Mouse (Mus musculus) testis, adult 2 months (tissue): ENCODE results near the gene Uspl1. TPM values are rescaled to one million over a fixed set of nuclear protein-coding genes. Genes with fewer than 3 reads are reported as not detected.

Experiments
- H3K27ac ChIP-seq: fragments of 200-500 bp; 2 replicates; pipeline ENCODE4 v1.5.1; 2012; ENCODE audit warnings: low read depth, low read length; ENCODE audit not compliant: control insufficient read depth, insufficient read depth
- H3K27me3 ChIP-seq: fragments of 200-500 bp; 2 replicates; pipeline ENCODE4 v1.6.1; 2012; ENCODE audit warnings: mild to moderate bottlenecking, low read length, moderate library complexity; ENCODE audit not compliant: control insufficient read depth, insufficient read depth
- H3K36me3 ChIP-seq: fragments of 200-500 bp; 2 replicates; pipeline ENCODE4 v1.6.1; 2012; ENCODE audit warnings: mild to moderate bottlenecking, low read length; ENCODE audit not compliant: control insufficient read depth, insufficient read depth
- H3K4me1 ChIP-seq: fragments of 200-500 bp; 2 replicates; pipeline ENCODE4 v1.6.1; 2012; ENCODE audit warnings: low read length; ENCODE audit not compliant: control insufficient read depth, insufficient read depth
- H3K4me3 ChIP-seq: fragments of 200-500 bp; 2 replicates; pipeline ENCODE4 v1.5.1; 2012; ENCODE audit warnings: low read depth, mild to moderate bottlenecking, low read length, moderate library complexity, mixed read lengths; ENCODE audit not compliant: control insufficient read depth
- CTCF ChIP-seq: fragments of 200-500 bp; IDR thresholded peaks from 2 replicates; pipeline ENCODE4 v1.5.1; 2012; ENCODE audit warnings: low read depth, mild to moderate bottlenecking, inconsistent platforms, low read length, moderate library complexity; ENCODE audit not compliant: control insufficient read depth, insufficient read depth, insufficient replicate concordance
- POLR2A ChIP-seq: fragments of 200-500 bp; IDR thresholded peaks from 2 replicates; pipeline ENCODE4 v1.6.1; 2012; ENCODE audit warnings: low read depth, mild to moderate bottlenecking, inconsistent platforms, low read length, moderate library complexity; ENCODE audit not compliant: control insufficient read depth
- polyA plus RNA-seq: library from polyadenylated mRNA; depleted of rRNA; stranded (reverse); fragments of >200 nt; gene quantifications from 2 replicates; pipeline ENCODE4 v1.2.3, GENCODE M21; 2012

Gene Uspl1
- polyA plus RNA-seq, 1 experiment: 17.9 TPM

DNA sequence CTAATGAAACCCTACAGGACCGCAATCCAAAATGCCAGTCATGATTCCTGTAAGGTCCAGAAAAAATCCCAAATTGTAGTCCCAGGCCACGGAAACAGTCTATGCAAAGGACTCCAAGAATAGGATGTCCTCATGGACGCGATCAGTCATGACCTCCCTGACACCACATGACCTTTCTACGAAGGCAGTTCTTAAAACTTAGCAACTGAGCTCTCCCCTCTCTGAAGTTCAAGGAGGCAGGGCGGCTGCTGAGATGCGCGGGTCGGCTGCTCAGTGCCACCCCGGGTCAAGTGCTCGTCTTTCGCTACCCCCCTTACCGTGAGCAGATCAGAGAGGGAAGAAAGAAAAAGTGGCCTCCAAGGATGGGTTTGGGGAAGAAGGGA is 438 bp upstream of the Uspl1 start:
- no peaks in the 10 kb centered on the region; the same call in none of the 2 replicates for H3K36me3 ChIP-seq
- peak overlapping the region; percentile 100 for H3K4me3 ChIP-seq
- no peak for TF ChIP-seq CTCF
- no peak for TF ChIP-seq POLR2A
- no peaks in the 10 kb centered on the region for H3K27me3 ChIP-seq
- H3K27ac ChIP-seq: peak overlapping the region; percentile 100
- peaks cover 8% of the 10 kb centered on the region; the same call in 1 of the 2 replicates for H3K4me1 ChIP-seq

DNA sequence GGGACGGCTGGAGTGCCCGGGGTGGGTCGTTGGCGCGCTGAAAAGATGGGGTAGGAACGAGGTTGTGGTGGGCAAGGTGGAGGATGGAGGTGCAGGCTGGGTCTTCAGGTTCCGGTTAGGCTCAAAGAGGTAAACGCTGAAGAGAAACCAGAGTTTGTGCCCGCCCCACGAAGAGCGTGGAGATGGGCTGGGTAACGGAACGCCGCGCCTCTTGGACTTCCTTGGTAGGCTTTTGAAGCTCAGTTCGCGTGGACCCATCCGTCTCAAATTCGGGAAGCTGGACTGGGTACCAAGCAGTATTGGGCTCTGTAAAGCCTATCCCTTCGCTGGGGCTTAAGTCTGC is 665 bp downstream of the Uspl1 start:
- no peaks in the 10 kb centered on the region for H3K27me3 ChIP-seq
- H3K27ac ChIP-seq: peak overlapping the region; percentile 99
- H3K4me3 ChIP-seq: peak overlapping the region; percentile 100
- peaks cover 8% of the 10 kb centered on the region; the same call in 1 of the 2 replicates for H3K4me1 ChIP-seq
- H3K36me3 ChIP-seq: peaks cover 2% of the 10 kb centered on the region
- no peak for TF ChIP-seq POLR2A
- no peak for TF ChIP-seq CTCF

DNA sequence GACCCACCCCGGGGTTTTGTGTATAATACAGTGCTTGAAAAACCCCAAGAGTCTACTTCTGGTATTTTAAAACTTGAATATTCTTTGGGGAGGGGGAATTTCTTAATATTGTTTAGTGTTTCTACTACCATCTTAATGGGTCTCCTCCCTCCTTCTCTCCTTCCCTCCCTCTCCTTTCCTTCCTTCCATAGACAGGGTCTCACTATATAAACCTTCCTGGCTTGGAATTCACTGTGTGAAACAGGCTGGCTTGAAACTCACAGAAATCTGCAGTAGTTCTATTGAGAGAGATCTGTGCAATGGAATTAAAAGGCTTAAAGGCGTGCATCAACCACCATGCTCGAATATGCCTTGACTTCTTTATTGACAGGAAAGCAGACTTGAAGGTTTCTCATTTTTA is 1.7 kb downstream of the Uspl1 start:
- peaks cover 6% of the 10 kb centered on the region; the same call in 1 of the 2 replicates for H3K4me1 ChIP-seq
- peak overlapping the region; percentile 5; the same call in 1 of the 2 replicates for H3K4me3 ChIP-seq
- H3K27me3 ChIP-seq: no peaks in the 10 kb centered on the region
- no peak overlapping the region for H3K27ac ChIP-seq
- TF ChIP-seq POLR2A (no peak), CTCF (no peak)
- H3K36me3 ChIP-seq: peaks cover 2% of the 10 kb centered on the region

DNA sequence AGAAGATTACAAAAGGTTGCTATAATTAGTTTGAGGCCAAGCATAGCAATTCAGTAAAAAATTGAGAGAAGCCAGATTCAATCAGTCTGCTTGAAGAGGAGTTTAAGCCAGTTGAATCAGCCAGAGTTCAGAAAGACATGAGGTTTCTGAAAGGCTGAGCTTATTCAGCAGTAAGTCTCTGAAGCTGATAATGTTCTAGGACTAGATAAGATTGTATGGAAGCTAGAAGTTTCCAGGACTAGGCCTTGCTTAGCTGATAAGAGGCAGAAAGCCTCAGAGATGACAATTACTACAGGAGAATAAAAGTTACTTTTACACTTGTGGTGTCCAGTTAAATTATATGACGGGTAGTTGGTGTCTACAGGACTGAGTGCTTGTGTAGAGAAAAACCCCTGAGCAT is 6.0 kb downstream of the Uspl1 start:
- no peak overlapping the region for H3K27ac ChIP-seq
- H3K4me3 ChIP-seq: no peak overlapping the region
- no peaks in the 10 kb centered on the region for H3K27me3 ChIP-seq
- peaks cover 3% of the 10 kb centered on the region for H3K4me1 ChIP-seq
- peaks cover 5% of the 10 kb centered on the region for H3K36me3 ChIP-seq
- no peak for TF ChIP-seq CTCF
- no peak for TF ChIP-seq POLR2A

DNA sequence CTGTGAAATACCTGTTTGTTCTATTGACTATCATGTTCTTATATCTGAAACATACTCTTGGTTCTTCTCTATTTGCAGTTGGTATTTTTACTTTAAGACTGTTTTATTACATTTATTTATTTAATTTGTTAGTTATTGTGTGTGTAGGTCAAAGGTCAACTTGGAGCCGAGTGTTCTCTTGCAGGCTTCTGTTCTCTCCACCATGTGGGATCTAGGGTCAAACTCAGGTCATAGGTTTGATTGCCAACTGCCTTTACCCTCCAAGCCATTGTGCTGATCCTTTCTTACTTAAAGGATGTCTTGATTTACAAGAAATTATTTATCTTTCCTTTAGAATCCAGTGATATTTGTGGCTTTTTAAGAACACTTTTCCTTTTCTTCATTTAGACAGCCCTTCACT is 12.5 kb downstream of the Uspl1 start:
- H3K4me1 ChIP-seq: no peaks in the 10 kb centered on the region; the same call in none of the 2 replicates
- no peak overlapping the region for H3K27ac ChIP-seq
- TF ChIP-seq POLR2A (no peak), CTCF (no peak)
- H3K36me3 ChIP-seq: peaks cover 3% of the 10 kb centered on the region
- no peaks in the 10 kb centered on the region for H3K27me3 ChIP-seq
- no peak overlapping the region for H3K4me3 ChIP-seq

DNA sequence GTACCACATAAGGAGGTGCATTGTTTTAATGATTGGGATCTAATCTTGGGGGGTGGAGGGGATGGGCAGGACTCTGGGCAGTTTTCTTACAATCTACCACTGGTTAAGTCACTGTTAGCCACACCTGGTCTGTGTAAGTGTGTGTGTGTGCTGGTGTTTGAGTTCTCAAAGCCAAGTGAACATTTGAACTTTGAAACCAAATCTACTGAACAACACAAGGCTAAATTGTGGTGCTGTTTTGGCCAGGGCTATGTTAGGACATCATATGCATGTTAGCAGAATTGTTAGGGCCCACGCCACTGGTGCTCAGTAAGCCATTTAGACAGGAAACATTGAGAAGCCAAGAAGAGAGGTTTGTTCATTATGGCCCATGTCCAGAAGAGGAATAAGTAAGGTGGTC is 14.6 kb downstream of the Uspl1 start:
- TF ChIP-seq CTCF: no peak
- TF ChIP-seq POLR2A: no peak
- Histone ChIP-seq H3K27me3 (no peaks in the 10 kb centered on the region), H3K4me1 (no peaks in the 10 kb centered on the region; the same call in none of the 2 replicates), H3K4me3 (peak overlapping the region; percentile 8; the same call in 1 of the 2 replicates), H3K27ac (no peak overlapping the region), H3K36me3 (peaks cover 8% of the 10 kb centered on the region)

DNA sequence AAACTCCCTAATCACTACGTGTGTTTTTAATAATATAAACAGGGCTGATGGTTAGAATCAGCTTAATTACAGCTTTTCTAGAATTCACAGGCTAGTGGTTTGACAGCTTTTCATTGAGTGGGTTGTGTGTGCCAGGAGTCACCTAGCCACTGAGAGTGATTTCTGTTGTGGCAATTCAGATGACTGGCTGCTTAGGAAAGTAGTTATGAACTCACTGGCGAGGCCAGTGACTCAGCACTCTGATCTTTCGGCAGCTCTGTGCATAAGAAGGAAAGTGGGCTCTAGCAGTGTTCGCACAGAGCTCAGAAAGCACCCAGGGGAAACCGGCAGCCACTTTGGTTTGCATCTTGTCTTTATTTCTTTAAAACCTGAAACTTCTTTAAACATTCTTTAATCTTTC is 18.8 kb downstream of the Uspl1 start:
- Histone ChIP-seq H3K27ac (no peak overlapping the region), H3K27me3 (no peaks in the 10 kb centered on the region), H3K4me1 (no peaks in the 10 kb centered on the region), H3K36me3 (peaks cover 8% of the 10 kb centered on the region), H3K4me3 (no peak overlapping the region)
- TF ChIP-seq CTCF (no peak), POLR2A (no peak)
